Mouse (Mus musculus): Measurements from ENCODE around the gene Tnrc6c. TPM values are rescaled to one million over a fixed set of nuclear protein-coding genes. Genes with fewer than 3 reads are reported as not detected.
"Not testable (repeated sequence)": the region's sequence is repeated elsewhere in the genome, so short reads cannot be mapped to it uniquely, and the experiment has no call there.

Gene Tnrc6c
- total RNA-seq, 1 experiment from 2014 or later: 25.4 TPM

- not testable (repeated sequence) for ATAC-seq (replicated peaks in 1 of 2; ENCODE audit: insufficient read depth in 1 of 2, low FRiP score in 2 of 2, low TSS enrichment in 1 of 2, low read depth in 1 of 2, poor library complexity in 2 of 2, severe bottlenecking in 2 of 2)
Measured at GRCm38 (mm10) chr11:117788481-117788880, 134.4 kb downstream of the Tnrc6c start.

GRCm38 (mm10) chr11:117790286-117790685 is 136.2 kb downstream of the Tnrc6c start:
- ATAC-seq (replicated peaks in 1 of 2; ENCODE audit: insufficient read depth in 1 of 2, low FRiP score in 2 of 2, low TSS enrichment in 1 of 2, low read depth in 1 of 2, poor library complexity in 2 of 2, severe bottlenecking in 2 of 2): peak; percentile 51 to 55; a peak in 2 of 4 replicates

DNA sequence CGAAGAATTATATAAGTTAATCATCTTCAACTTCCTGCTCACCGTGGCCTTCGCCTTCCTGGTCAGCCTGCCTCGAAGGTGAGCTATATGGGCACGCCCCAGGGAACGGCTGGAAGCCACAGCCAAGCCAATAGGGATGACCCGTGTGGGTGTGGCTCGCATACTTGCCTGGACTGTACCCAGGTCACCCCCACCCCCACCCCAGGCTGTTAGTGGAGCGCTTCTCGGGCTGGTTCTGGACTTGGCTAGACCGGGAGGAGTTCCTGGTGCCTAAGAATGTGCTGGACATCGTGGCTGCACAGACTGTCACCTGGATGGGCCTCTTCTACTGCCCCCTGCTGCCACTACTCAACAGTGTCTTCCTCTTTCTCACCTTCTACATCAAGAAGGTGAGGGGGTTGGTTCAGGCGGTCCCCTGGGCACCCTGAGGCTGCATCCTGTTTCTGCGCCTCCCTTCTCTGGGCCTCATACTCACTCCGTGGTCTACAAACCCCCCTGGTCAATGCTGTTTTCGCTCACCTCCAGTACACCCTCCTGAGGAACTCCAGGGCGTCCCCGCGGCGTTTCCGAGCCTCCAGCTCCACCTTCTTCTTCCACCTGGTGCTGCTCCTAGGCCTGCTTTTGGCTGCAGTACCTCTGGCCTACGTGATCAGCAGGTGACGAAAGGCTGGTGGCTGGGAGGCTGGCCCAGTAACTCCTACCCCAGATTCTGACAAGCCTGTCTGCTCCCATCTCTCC is 136.8 kb downstream of the Tnrc6c start:
- ATAC-seq (replicated peaks in 1 of 2; ENCODE audit: insufficient read depth in 1 of 2, low FRiP score in 2 of 2, low TSS enrichment in 1 of 2, low read depth in 1 of 2, poor library complexity in 2 of 2, severe bottlenecking in 2 of 2): no peak

DNA sequence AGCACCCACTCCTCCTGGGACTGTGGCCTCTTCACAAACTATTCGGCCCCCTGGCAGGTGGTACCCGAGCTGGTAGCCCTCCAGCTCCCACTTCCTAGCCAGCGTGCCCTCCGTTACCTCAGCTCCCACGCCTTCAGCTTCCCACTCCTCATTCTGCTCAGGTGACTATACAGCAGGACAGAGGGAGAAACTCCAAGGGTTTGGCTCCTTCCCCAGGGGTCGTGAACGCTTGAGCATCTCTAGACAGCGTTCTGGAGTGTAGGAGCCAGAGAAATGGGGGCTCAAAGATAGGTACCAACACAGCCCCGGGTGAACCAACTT is 137.3 kb downstream of the Tnrc6c start:
- ATAC-seq (replicated peaks in 1 of 2; ENCODE audit: insufficient read depth in 1 of 2, low FRiP score in 2 of 2, low TSS enrichment in 1 of 2, low read depth in 1 of 2, poor library complexity in 2 of 2, severe bottlenecking in 2 of 2): no peak

GRCm38 (mm10) chr11:117792281-117792888 is 138.3 kb downstream of the Tnrc6c start:
- ATAC-seq (replicated peaks in 1 of 2; ENCODE audit: insufficient read depth in 1 of 2, low FRiP score in 2 of 2, low TSS enrichment in 1 of 2, low read depth in 1 of 2, poor library complexity in 2 of 2, severe bottlenecking in 2 of 2): peak; percentile 66 to 85

DNA sequence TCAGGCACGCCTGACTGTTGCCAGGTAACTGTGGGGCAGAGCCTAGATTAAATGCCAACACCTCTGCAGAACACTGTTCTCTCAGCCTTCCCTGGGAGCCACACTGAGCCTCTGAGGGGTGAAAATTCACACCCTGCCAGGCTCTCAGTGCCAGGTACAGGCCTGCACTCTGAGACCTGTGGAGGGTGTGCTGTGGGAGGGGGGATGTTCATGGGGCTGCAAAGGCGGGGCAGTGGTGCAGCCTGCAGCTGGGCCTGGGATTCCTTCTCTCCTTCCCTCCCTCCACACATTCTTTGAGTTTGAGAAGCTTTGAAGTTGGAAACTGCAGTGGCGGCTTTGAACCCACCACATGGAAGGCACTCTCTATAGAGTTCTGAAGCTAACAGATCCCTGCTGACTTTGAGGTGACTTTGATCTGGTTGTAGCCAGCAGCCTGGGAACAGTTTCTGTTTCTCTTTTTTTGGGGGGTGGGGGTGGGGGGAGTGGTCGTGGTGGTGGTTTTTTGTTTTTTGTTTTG is 140.0 kb downstream of the Tnrc6c start:
- ATAC-seq (replicated peaks in 1 of 2; ENCODE audit: insufficient read depth in 1 of 2, low FRiP score in 2 of 2, low TSS enrichment in 1 of 2, low read depth in 1 of 2, poor library complexity in 2 of 2, severe bottlenecking in 2 of 2): no peak

DNA sequence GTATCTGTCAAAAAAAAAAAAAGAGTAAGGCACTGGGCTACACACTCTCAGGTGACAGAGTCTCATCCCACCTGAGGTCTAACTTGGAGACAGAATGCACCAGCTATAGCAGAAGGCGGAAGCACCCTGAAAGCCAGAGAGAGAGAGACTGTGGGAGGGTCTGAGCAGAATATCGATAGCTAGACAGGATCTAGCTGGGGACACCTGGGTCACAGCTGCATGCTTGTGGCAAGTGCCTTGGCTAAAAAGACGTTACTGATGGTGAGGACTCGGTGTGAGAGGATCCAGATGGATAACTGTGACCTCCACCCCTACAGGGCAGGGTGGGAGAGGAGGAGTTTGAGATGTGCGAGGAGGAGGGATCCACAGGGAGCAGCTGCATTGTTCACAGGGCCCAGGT is 142.9 kb downstream of the Tnrc6c start:
- ATAC-seq (replicated peaks in 1 of 2; ENCODE audit: insufficient read depth in 1 of 2, low FRiP score in 2 of 2, low TSS enrichment in 1 of 2, low read depth in 1 of 2, poor library complexity in 2 of 2, severe bottlenecking in 2 of 2): no peak

DNA sequence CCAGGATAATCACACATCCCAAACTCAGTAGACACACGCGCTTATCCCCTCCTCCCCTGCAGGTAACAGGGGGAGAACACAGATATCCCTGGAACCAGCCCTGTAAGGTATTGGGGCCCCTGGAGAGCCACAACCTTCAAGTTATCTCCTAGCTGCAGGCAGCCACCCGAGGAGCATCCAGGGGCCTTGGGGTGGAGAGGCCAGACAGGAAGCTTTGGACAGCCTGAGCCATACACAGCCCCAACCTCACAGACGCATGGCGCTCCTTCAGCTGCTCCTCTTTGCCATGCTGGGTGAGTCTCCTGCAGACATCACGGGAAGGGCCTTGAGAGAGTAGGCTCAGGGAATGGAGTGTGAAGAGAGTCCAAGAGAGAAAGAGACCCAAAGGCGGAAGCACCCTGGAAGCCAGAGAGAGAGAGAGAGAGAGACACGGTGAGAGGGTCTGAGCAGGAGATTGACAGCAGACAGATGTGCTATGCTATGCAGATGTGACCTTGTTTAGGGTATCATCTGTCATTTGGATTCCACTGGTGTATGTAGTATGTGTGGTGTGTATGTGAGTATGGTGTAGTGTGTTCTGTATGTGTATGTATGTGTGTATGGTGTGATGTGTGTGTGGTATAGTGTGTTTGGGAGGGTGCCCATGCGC is 143.5 kb downstream of the Tnrc6c start, which contains the start of gene 6030468B19Rik:
TSS of gene 6030468B19Rik (plus strand) at position 150 of the 649 bp plus-strand sequence.
- ATAC-seq (replicated peaks in 1 of 2; ENCODE audit: insufficient read depth in 1 of 2, low FRiP score in 2 of 2, low TSS enrichment in 1 of 2, low read depth in 1 of 2, poor library complexity in 2 of 2, severe bottlenecking in 2 of 2): peak in 1 of 2 experiments; percentile 4; a peak in 1 of 4 replicates

DNA sequence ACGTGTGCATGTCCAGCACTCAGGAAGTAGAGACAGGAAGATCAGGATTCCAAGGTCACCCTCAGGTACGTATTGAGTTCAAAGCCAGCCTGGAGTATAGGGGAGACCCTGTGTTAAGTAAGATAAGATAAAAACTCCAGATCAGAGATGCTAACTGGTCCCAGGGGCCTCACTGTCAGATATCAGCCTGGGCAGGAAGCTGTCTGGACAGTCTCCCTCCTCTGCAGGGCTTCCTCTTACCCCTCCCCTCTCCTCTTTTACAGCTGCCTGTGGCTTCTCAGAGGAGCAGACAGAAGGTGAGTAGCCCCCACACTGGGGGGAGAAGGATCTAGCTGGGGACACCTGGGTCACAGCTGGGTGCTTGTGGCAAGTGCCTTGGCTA is 144.1 kb downstream of the Tnrc6c start:
- ATAC-seq (replicated peaks in 1 of 2; ENCODE audit: insufficient read depth in 1 of 2, low FRiP score in 2 of 2, low TSS enrichment in 1 of 2, low read depth in 1 of 2, poor library complexity in 2 of 2, severe bottlenecking in 2 of 2): peak; percentile 40 to 43; a peak in 2 of 4 replicates

DNA sequence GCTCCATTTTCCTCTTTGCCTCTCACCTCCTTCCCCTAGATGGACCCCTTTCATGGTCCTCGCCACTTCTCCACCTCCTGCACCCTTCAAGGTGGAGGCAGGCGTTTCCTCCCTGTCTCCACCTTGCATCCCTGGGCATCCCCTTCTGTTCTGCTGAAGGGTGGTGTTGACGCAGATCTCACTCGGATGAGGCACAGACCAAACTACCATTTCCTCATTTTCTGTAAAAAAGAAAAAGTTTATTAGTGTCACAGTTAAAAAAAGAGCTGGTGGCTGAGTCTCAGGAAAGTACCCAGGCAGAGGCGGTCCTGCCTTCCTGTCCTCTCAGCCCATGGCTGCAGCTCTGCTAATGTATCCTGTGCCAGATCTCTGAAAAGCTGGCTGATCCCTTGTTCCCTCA is 145.1 kb downstream of the Tnrc6c start:
- ATAC-seq (replicated peaks in 1 of 2; ENCODE audit: insufficient read depth in 1 of 2, low FRiP score in 2 of 2, low TSS enrichment in 1 of 2, low read depth in 1 of 2, poor library complexity in 2 of 2, severe bottlenecking in 2 of 2): peak; percentile 63 to 70

DNA sequence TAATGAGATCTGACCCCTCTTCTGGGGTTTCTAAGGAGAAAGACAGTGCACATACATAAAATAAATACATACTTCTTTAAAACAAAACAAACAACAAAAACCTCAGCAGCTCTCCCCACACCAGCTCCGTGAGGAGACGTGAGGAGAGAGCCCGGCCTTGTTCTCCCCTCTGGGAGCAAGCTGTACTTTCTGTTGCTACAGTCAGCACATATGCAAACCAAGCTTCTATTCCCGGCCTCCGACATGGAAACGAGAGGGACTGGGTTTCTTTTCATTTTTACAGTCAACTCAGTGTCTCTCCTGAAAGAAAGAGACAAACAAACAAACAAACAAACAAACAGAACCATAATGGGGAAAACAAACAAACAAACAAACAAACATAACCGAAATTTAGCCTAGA is 145.9 kb downstream of the Tnrc6c start:
- ATAC-seq (replicated peaks in 1 of 2; ENCODE audit: insufficient read depth in 1 of 2, low FRiP score in 2 of 2, low TSS enrichment in 1 of 2, low read depth in 1 of 2, poor library complexity in 2 of 2, severe bottlenecking in 2 of 2): no peak

GRCm38 (mm10) chr11:117801650-117802049 is 147.6 kb downstream of the Tnrc6c start:
- ATAC-seq (replicated peaks in 1 of 2; ENCODE audit: insufficient read depth in 1 of 2, low FRiP score in 2 of 2, low TSS enrichment in 1 of 2, low read depth in 1 of 2, poor library complexity in 2 of 2, severe bottlenecking in 2 of 2): no peak

- no peak for ATAC-seq (replicated peaks in 1 of 2; ENCODE audit: insufficient read depth in 1 of 2, low FRiP score in 2 of 2, low TSS enrichment in 1 of 2, low read depth in 1 of 2, poor library complexity in 2 of 2, severe bottlenecking in 2 of 2)
Measured at GRCm38 (mm10) chr11:117803166-117803688, 149.1 kb downstream of the Tnrc6c start.

DNA sequence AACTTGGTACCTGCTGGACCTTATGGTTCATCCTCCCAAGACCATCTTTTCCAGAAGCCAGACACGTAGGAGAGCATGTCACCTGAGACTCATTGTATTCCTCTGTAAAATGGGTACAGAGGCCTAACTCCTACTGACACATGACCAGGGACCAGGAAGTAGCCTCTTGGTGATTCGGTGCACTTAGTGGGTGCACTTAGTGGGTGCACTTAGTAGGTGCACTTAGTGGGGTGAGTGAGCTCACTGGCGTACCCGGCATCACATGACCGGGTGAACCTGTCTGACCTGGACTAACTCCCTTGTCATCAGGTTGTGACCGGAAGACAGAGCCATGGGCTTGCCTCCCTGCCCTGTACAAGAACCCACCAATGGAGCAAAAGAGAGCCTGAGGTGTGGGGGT is 152.7 kb downstream of the Tnrc6c start:
- ATAC-seq (replicated peaks in 1 of 2; ENCODE audit: insufficient read depth in 1 of 2, low FRiP score in 2 of 2, low TSS enrichment in 1 of 2, low read depth in 1 of 2, poor library complexity in 2 of 2, severe bottlenecking in 2 of 2): no peak

DNA sequence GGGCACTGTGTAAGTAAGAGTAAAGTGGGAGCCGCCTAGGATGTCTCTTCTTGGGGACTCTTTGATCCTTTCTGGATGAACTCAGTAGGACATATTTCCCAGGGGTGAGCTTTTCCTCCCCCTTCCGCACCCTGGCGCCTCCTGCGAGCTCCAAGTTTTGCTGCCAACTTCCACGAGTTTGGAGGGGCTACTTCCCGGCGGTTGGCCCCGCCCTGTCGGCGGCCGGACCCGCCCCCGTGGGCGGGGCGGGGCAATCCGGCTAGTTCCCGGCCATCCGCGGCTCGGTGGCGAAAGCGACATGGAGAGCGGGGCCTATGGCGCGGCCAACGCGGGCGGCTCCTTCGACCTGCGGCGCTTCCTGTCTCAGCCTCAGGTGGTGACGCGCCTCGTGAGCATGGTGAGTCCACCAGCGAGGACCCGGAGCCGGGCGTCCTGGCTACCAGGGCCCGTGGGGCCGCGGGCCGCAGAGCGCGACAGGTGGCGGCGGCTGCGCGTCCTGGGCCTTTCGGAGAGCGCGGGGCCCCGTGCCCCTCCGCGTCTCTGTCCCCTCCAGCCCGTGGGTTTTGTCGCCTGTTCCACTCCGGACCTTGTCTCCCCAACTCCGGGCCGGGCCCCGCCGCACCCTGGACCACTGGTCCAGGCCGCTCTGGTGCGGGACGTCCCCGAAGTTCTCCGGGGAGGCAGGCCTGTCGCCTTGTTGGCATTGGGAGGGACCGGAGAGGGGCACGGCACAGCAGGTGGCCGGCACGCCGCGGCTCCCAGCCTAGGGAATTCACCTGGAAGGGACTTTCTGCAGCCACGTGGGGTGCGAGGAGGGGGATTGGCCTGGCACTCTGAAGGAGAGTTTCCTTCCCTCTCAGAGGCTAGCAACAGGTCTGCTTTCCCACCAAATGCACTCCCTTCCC is 155.6 kb downstream of the Tnrc6c start, which contains the start of the genes Gm20708 and Syngr2:
TSS of gene Gm20708 (plus strand) at position 262 of the 905 bp plus-strand sequence.
TSS of gene Syngr2 (plus strand) at position 262 of the 905 bp plus-strand sequence.
- ATAC-seq (replicated peaks in 1 of 2; ENCODE audit: insufficient read depth in 1 of 2, low FRiP score in 2 of 2, low TSS enrichment in 1 of 2, low read depth in 1 of 2, poor library complexity in 2 of 2, severe bottlenecking in 2 of 2): peak; percentile 14 to 38; a peak in 1 of 4 replicates

DNA sequence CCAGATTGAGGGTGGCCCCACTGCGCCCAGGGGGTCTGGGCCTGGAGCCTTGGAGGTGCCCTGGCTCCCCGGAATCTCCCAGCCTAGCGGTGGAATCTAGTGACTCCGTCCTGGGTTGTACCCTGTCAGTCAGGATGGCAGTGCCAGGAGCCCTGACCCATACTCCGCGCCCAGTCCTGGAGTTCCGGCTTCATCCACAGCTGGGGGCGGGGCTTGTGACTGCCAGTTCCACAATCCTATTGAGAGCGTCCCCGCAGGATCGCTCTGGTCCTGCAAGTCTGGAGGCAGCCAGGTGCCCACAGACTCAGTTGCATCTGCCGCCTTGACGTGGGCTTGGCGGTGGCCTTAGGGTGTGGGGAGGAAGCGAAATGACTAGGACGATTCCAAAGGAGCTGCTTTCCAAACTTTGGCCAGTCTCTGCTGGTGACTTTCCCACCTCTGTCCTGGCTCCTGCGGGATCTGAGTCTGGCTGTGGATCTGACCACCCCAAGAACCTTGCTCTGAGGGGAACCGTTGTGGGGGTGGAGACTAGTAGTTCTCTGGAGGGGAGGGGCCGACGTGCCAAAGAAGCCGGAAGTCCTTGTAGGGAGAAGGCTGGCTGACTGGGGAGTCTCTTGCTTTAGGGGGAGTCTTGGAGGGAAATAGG is 156.4 kb downstream of the Tnrc6c start:
- ATAC-seq (replicated peaks in 1 of 2; ENCODE audit: insufficient read depth in 1 of 2, low FRiP score in 2 of 2, low TSS enrichment in 1 of 2, low read depth in 1 of 2, poor library complexity in 2 of 2, severe bottlenecking in 2 of 2): peak; percentile 81 to 83

All from hematopoietic stem cell, adult 5-6 weeks (primary cell).